Mouse (Mus musculus) lung, embryonic 14.5 days (tissue): ENCODE data around the gene Zfp536. TPM values are rescaled to one million over a fixed set of nuclear protein-coding genes. Genes with fewer than 3 reads are reported as not detected.
A peak's percentile ranks its signal among the peaks of the same experiment; 100 is the strongest.

Experiments
- ATAC-seq: fragments of 200-750 bp; cut with Nextera tagmentation; 2 replicates; pipeline ENCODE4 v1.8.0; 2017; ENCODE audit warnings: mild to moderate bottlenecking, moderate TSS enrichment, moderate library complexity; ENCODE audit not compliant: insufficient read depth
- DNase-seq: peaks from one replicate; pipeline ENCODE4 v3.0.0-alpha.2; 2015
- H3K27ac ChIP-seq: fragments of 300-500 bp; sonication (generic); 2 replicates; pipeline ENCODE4 v1.5.1; 2014; ENCODE audit warnings: low read depth, mild to moderate bottlenecking, moderate library complexity
- H3K27me3 ChIP-seq: fragments of 300-500 bp; sonication (generic); 2 replicates; pipeline ENCODE4 v1.6.1; 2014; ENCODE audit warnings: low read length, control low read depth; ENCODE audit not compliant: insufficient read depth
- H3K36me3 ChIP-seq: fragments of 300-500 bp; sonication (generic); 2 replicates; pipeline ENCODE4 v1.6.1; 2014; ENCODE audit warnings: control low read depth; ENCODE audit not compliant: insufficient read depth
- H3K4me1 ChIP-seq: fragments of 300-500 bp; sonication (generic); 2 replicates; pipeline ENCODE4 v1.6.1; 2014; ENCODE audit warnings: antibody characterized with exemption, control low read depth; ENCODE audit not compliant: insufficient read depth
- H3K4me2 ChIP-seq: fragments of 300-500 bp; sonication (generic); 2 replicates; pipeline ENCODE4 v1.6.1; 2014; ENCODE audit warnings: mild to moderate bottlenecking
- H3K4me3 ChIP-seq: fragments of 300-500 bp; sonication (generic); 2 replicates; pipeline ENCODE4 v1.5.1; 2014; ENCODE audit warnings: low read depth, low read length
- H3K9ac ChIP-seq: fragments of 300-500 bp; sonication (generic); 2 replicates; pipeline ENCODE4 v1.6.1; 2014
- H3K9me3 ChIP-seq: fragments of 300-500 bp; sonication (generic); 2 replicates; pipeline ENCODE4 v1.6.1; 2016; ENCODE audit warnings: low read depth, low read length, control low read depth
- CTCF ChIP-seq: IDR thresholded peaks from 2 replicates; pipeline ENCODE4 v1.5.1; 2016; ENCODE audit warnings: antibody characterized with exemption, low read depth
- WGBS: fragments of 180-500 bp; shearing (Covaris S2); extraction: QIAGEN DNeasy Blood & Tissue Kit; methylation state at CpG from one replicate; pipeline ENCODE4 v1.1.7; 2014; 5-methylcytosine and 5-hydroxymethylcytosine counted together
- polyA plus RNA-seq: library from polyadenylated mRNA; unstranded; fragments of >200 nt; fragmentation: Nextera tagmentation; extraction: Ambion mirVana; gene quantifications from 2 replicates; pipeline ENCODE4 v1.2.1, GENCODE M21; 2014

Gene Zfp536
- polyA plus RNA-seq, 1 experiment from 2014 or later: 13.7 TPM

- Histone ChIP-seq H3K36me3 (no peaks in the 10 kb centered on the region), H3K4me2 (peak overlapping the region; percentile 83), H3K27ac (no peak overlapping the region), H3K27me3 (0 out of 2 replicates have a peak, but pooled peaks cover 7% of the 10 kb centered on the region), H3K4me3 (peak overlapping the region; percentile 42), H3K4me1 (0 out of 2 replicates have a peak, but pooled peaks cover 5% of the 10 kb centered on the region), H3K9ac (peak overlapping the region; percentile 49), H3K9me3 (no peaks in the 10 kb centered on the region)
- DNase-seq: peak; percentile 44
- 9% methylated on average over 20 of the region's 20 CpGs for WGBS
- peak; percentile 27 for TF ChIP-seq CTCF
- peak; percentile 57; the same call in 1 of the 2 replicates for ATAC-seq
Measured at GRCm38 (mm10) chr7:37624759-37625340, 148.6 kb downstream of the Zfp536 start.

DNA sequence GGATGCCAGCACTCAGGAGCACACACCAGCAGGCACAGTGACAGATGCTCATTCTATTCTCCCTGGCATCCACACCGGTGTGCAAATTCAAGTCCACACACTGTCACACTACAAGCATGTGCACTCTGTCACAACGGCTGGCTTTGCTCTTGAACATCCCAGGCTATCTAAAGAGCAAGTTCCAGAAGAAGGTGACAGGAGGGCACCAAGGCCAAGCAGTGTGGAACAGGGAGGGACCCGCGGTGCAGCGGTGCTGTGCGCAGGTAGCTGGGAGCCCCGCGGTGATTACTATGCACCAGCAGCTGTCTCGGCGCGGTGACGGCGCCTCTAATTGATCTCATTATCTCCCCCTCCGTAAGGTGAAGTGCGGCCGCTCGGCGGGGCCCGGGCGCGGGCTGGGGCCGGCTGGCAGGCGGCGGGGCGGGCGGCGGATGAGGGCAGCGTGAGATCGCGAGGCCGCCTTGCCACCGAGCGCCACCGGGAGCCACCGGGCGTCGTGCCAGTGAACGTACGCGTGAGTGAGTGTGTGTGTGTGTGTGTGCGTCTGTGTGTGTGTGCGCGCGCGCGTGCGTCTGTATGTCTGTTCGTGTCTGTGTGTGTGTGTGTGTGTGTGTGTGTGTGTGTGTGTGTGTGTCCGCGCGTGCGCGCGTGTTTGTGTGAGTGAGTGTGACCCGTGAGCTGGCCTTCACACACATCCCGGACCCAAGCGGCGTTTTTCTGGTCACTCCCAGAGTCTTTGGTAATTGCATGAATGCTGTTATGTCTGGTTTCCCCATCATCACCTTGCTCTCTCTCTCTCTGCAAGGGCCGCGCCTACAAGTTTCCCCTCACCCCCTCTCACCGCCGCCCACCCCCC, 149.3 kb downstream of the Zfp536 start:
- DNase-seq (peak; percentile 76), ATAC-seq (peak; percentile 55; the same call in 1 of the 2 replicates)
- H3K36me3 ChIP-seq: no peaks in the 10 kb centered on the region
- H3K4me2 ChIP-seq: peak overlapping the region; percentile 83
- peak overlapping the region; percentile 42 for H3K4me3 ChIP-seq
- TF ChIP-seq CTCF: no peak
- 0 out of 2 replicates have a peak, but pooled peaks cover 5% of the 10 kb centered on the region for H3K4me1 ChIP-seq
- 1% methylated on average over 54 of the region's 62 CpGs for WGBS
- H3K27ac ChIP-seq: no peak overlapping the region
- no peaks in the 10 kb centered on the region for H3K9me3 ChIP-seq
- 0 out of 2 replicates have a peak, but pooled peaks cover 7% of the 10 kb centered on the region for H3K27me3 ChIP-seq
- H3K9ac ChIP-seq: peak overlapping the region; percentile 49

DNA sequence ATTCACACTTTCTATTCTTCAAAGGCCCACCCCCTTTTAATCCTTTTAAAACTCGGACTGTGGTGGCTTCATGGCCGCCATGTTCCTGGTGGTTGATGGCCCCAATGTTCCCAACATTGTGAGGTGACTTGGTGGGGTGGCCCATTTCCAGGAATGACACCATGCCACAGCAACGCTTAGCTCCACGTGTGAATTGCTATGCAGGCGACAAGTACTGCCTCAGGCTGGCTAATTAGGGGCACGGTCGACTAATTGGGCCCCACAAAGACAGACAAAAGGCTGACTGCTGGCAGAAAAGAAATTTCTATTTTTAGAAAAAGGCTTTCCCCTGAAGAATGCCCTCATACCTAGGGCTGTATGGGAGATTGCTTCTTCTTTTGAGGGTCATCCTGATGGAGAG, 154.2 kb downstream of the Zfp536 start:
- Histone ChIP-seq H3K4me1 (no peaks in the 10 kb centered on the region), H3K27me3 (0 out of 2 replicates have a peak, but pooled peaks cover 7% of the 10 kb centered on the region), H3K4me2 (no peak overlapping the region), H3K9me3 (no peaks in the 10 kb centered on the region), H3K36me3 (no peaks in the 10 kb centered on the region), H3K27ac (no peak overlapping the region), H3K9ac (no peak overlapping the region), H3K4me3 (no peak overlapping the region)
- ATAC-seq (no peak), DNase-seq (no peak)
- WGBS: 74% methylated on average over 7 of the region's 7 CpGs
- TF ChIP-seq CTCF: no peak

DNA sequence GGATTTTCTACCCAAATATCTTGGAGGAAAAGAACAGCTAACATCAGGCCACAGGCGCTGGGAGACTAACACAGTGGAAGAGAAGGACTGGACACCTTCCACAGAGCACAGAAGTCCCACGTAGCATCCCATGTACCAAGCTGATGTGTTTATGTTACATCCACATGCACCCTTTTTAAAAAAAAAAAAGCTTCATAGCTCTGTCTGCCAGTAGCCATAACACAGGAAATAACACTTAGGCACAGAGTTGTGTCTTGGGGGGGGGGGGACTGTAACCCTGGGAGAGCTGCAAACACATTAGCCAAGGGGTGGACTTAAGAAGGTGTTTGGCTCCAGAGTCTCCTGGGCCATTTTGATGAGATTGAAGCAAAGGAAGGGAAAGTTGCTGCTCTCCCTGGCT, 155.6 kb downstream of the Zfp536 start:
- H3K36me3 ChIP-seq: no peaks in the 10 kb centered on the region
- H3K9me3 ChIP-seq: no peaks in the 10 kb centered on the region
- H3K9ac ChIP-seq: no peak overlapping the region
- H3K27me3 ChIP-seq: no peaks in the 10 kb centered on the region
- no peak overlapping the region for H3K4me3 ChIP-seq
- 49% methylated on average over 2 of the region's 2 CpGs for WGBS
- DNase-seq: peak; percentile 24
- ATAC-seq: peak; percentile 58; the same call in 1 of the 2 replicates
- H3K4me1 ChIP-seq: no peaks in the 10 kb centered on the region
- TF ChIP-seq CTCF: no peak
- peak overlapping the region; percentile 12; the same call in 1 of the 2 replicates for H3K27ac ChIP-seq
- no peak overlapping the region for H3K4me2 ChIP-seq

GRCm38 (mm10) chr7:37615932-37616331, 157.5 kb downstream of the Zfp536 start:
- no peak for DNase-seq
- H3K27ac ChIP-seq: no peak overlapping the region
- H3K4me1 ChIP-seq: no peaks in the 10 kb centered on the region
- no peak overlapping the region for H3K4me2 ChIP-seq
- no peaks in the 10 kb centered on the region for H3K36me3 ChIP-seq
- no peak overlapping the region for H3K4me3 ChIP-seq
- H3K27me3 ChIP-seq: no peaks in the 10 kb centered on the region
- 84% methylated on average over 4 of the region's 4 CpGs for WGBS
- H3K9ac ChIP-seq: no peak overlapping the region
- ATAC-seq: no peak
- no peaks in the 10 kb centered on the region for H3K9me3 ChIP-seq
- TF ChIP-seq CTCF: no peak

DNA sequence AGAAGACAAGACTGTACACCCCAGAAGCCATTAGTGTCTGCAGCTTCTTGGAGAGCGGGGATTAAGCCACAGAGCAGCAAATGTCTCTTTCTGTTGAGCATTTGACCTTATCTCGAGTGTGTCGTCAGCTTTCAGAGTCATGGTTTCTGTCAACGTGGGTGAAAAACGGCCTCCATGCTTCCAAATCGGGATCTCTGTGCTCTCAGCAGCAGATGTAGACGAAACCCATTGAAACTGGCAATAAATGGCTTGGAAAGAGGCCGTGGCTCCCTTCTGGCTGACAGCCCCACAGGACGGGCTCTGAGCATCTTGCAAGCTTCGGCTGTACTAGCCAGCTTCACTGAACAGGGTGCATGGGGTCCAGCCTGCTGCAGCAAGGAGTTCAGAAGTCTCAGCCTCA, 159.1 kb downstream of the Zfp536 start:
- H3K4me2 ChIP-seq: no peak overlapping the region
- no peaks in the 10 kb centered on the region for H3K4me1 ChIP-seq
- H3K9me3 ChIP-seq: no peaks in the 10 kb centered on the region
- no peak for TF ChIP-seq CTCF
- DNase-seq (no peak), ATAC-seq (no peak)
- H3K9ac ChIP-seq: no peak overlapping the region
- H3K27me3 ChIP-seq: no peaks in the 10 kb centered on the region
- WGBS: 48% methylated on average over 10 of the region's 10 CpGs
- no peak overlapping the region for H3K27ac ChIP-seq
- no peak overlapping the region for H3K4me3 ChIP-seq
- no peaks in the 10 kb centered on the region for H3K36me3 ChIP-seq

DNA sequence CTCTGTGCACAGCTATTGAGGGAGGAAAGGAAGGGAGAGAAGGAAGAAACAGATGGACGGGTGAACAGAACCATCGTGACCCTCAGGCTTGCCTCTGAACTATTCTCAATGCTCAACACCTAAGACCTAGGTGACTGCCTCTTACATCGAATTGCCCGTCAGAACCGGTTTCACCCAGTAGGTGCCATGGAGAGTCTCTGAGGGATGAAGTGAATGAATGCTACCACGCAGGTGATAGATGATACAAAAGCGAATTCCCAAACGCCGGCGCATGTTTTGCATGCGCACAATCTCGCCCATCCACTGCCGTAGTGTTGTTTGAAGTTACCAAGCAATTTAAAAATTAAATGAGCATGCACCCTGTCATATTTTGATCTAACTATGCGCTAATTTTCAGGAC, 164.9 kb downstream of the Zfp536 start:
- WGBS: 90% methylated on average over 14 of the region's 14 CpGs
- ATAC-seq (no peak), DNase-seq (no peak)
- Histone ChIP-seq H3K9ac (no peak overlapping the region), H3K4me3 (no peak overlapping the region), H3K27ac (no peak overlapping the region), H3K27me3 (no peaks in the 10 kb centered on the region), H3K36me3 (no peaks in the 10 kb centered on the region), H3K9me3 (no peaks in the 10 kb centered on the region), H3K4me2 (no peak overlapping the region), H3K4me1 (no peaks in the 10 kb centered on the region)
- no peak for TF ChIP-seq CTCF
